Mouse (Mus musculus) midbrain, postnatal 0 days (tissue): ENCODE results near the gene Ly6g6c. TPM values are rescaled to one million over a fixed set of nuclear protein-coding genes. Genes with fewer than 3 reads are reported as not detected.

Experiments
- ATAC-seq: fragments of 200-750 bp; cut with Nextera tagmentation; 2 replicates; pipeline ENCODE4 v1.8.0; 2017; ENCODE audit warnings: moderate number of reproducible peaks, mild to moderate bottlenecking, moderate TSS enrichment, moderate library complexity; ENCODE audit not compliant: low FRiP score
- DNase-seq: peaks from one replicate; pipeline ENCODE4 v3.0.0-alpha.2; 2015; ENCODE audit warnings: low spot score
- H3K27ac ChIP-seq: fragments of 300-500 bp; sonication (generic); 2 replicates; pipeline ENCODE4 v1.5.1; 2014; ENCODE audit warnings: low read depth, mild to moderate bottlenecking, low read length, mixed read lengths
- H3K27me3 ChIP-seq: fragments of 300-500 bp; sonication (generic); 2 replicates; pipeline ENCODE4 v1.6.1; 2014; ENCODE audit warnings: low read length, control low read depth, mixed read lengths; ENCODE audit not compliant: insufficient read depth
- H3K36me3 ChIP-seq: fragments of 300-500 bp; sonication (generic); 2 replicates; pipeline ENCODE4 v1.6.1; 2014; ENCODE audit warnings: low read length, control low read depth, mixed read lengths; ENCODE audit not compliant: insufficient read depth
- H3K4me1 ChIP-seq: fragments of 300-500 bp; sonication (generic); 2 replicates; pipeline ENCODE4 v1.6.1; 2014; ENCODE audit warnings: mild to moderate bottlenecking, control low read depth, antibody characterized with exemption, low read length, mixed read lengths; ENCODE audit not compliant: insufficient read depth
- H3K4me2 ChIP-seq: fragments of 300-500 bp; sonication (generic); 2 replicates; pipeline ENCODE4 v1.6.1; 2014; ENCODE audit warnings: low read depth, mild to moderate bottlenecking, low read length, mixed read lengths; ENCODE audit not compliant: poor library complexity, severe bottlenecking
- H3K4me3 ChIP-seq: fragments of 300-500 bp; sonication (generic); 2 replicates; pipeline ENCODE4 v1.5.1; 2014; ENCODE audit warnings: low read depth, mild to moderate bottlenecking, low read length, moderate library complexity
- H3K9ac ChIP-seq: fragments of 300-500 bp; sonication (generic); replicated peaks from 2 replicates; pipeline ENCODE4 v1.6.1; 2014; ENCODE audit warnings: mild to moderate bottlenecking, low read length, moderate library complexity, mixed read lengths; ENCODE audit not compliant: poor library complexity, severe bottlenecking
- H3K9me3 ChIP-seq: fragments of 300-500 bp; sonication (generic); 2 replicates; pipeline ENCODE4 v1.6.1; 2016; ENCODE audit warnings: low read length, control low read depth
- CTCF ChIP-seq: IDR thresholded peaks from 2 replicates; pipeline ENCODE4 v1.5.1; 2016; ENCODE audit warnings: antibody characterized with exemption, mild to moderate bottlenecking
- WGBS: fragments of 180-500 bp; shearing (Covaris S2); extraction: QIAGEN DNeasy Blood & Tissue Kit; methylation state at CpG from one replicate; pipeline ENCODE4 v1.1.7; 2014; 5-methylcytosine and 5-hydroxymethylcytosine counted together
- polyA plus RNA-seq: library from polyadenylated mRNA; unstranded; fragments of >200 nt; fragmentation: Nextera tagmentation; extraction: Ambion mirVana; gene quantifications from 2 replicates; pipeline ENCODE4 v1.2.1, GENCODE M21; 2015
- total RNA-seq: library from RNA; depleted of rRNA; stranded (reverse); fragments of >200 nt; gene quantifications from 2 replicates; pipeline ENCODE4 v1.2.3, GENCODE M21; 2014

Ly6g6c gene
- total and polyA plus RNA-seq, 2 experiments from 2014 or later = 2.4 TPM; not detected in 1

DNA sequence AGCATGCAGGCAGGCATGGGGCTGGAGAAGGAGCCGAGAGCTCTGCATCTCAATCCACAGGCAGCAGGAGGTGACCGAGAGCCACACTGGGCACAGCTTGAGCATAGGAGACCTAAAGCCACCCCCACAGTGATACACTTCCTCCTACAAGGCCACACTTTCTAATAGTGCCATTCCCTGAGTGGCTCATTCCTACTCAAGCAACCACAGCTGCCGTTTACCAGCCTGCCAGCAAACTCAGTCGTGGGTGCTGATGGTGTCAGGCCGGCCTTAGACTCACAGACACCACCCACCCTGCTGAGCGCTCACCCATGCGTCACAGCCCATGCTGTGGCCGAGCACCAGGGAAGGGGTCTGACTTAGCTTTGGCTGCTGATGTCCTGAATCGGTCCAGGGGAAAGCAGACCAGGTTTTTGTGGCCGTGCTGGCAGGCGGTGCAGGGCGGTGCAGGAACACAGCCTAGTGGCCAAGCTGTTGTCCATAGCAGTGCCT, 32.0 kb downstream of the Ly6g6c start:
- no peak for ATAC-seq
- peaks cover 78% of the 10 kb centered on the region for H3K36me3 ChIP-seq
- no peaks in the 10 kb centered on the region for H3K27me3 ChIP-seq
- no peak for DNase-seq
- TF ChIP-seq CTCF = no peak
- no peak overlapping the region for H3K4me2 ChIP-seq
- no peak overlapping the region for H3K9ac ChIP-seq
- no peaks in the 10 kb centered on the region for H3K9me3 ChIP-seq
- 74% methylated on average over 12 of the region's 12 CpGs for WGBS
- no peak overlapping the region for H3K27ac ChIP-seq
- no peaks in the 10 kb centered on the region for H3K4me1 ChIP-seq
- no peak overlapping the region for H3K4me3 ChIP-seq

DNA sequence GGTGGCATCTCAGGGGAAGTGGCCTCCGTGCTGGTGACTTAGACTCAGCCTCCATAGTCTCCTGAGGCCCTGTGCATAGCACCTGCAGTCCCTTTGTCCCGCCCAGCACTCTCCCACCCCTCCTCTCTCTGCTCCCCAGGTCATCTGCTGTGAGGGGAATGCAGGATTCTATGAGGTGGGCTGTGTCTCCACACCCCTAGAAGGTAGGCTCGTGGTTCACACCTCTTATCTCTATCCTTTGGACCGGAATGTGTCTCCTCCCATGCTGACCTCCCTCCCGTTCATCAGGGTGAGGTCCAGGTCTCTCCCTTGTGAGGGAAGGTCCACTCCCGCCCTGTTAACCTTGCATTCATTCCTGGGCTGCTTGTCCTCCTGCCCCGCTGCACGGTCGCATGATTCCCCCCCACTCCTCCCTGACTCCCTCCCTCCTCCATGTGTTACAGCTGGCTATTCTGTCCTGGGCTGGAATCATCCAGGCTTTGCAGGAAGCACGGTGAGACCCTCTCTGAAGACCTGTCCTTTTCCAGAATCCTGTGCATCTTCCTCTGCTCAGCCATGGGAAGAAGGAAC, 35.1 kb downstream of the Ly6g6c start:
- WGBS = 79% methylated on average over 10 of the region's 10 CpGs
- no peaks in the 10 kb centered on the region for H3K9me3 ChIP-seq
- no peak overlapping the region for H3K4me3 ChIP-seq
- H3K4me1 ChIP-seq = no peaks in the 10 kb centered on the region
- no peak overlapping the region for H3K9ac ChIP-seq
- no peak for DNase-seq
- H3K36me3 ChIP-seq = peaks cover 73% of the 10 kb centered on the region
- H3K4me2 ChIP-seq = no peak overlapping the region
- H3K27me3 ChIP-seq = no peaks in the 10 kb centered on the region
- no peak for ATAC-seq
- no peak for TF ChIP-seq CTCF
- no peak overlapping the region for H3K27ac ChIP-seq

DNA sequence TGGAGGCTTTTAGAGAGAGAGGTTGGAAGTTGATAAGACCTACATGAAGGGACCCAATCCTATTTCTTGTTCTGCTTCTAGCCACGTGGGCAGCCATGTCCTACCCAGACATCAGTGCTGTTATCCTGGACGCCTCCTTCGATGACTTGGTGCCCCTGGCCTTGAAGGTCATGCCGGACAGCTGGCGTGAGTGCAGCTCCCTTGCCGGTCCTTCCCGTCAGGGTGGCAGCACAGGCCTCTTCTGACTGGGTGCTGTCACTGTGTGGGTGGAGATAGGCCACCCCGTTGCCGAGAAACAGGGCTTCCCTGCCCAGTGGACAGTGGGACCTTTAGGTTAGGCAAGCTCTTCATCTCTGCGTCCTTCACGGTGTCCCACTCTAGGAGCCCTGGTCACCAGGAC, 36.0 kb downstream of the Ly6g6c start:
- no peak overlapping the region for H3K4me2 ChIP-seq
- H3K4me1 ChIP-seq = no peaks in the 10 kb centered on the region
- no peak overlapping the region for H3K9ac ChIP-seq
- no peaks in the 10 kb centered on the region for H3K9me3 ChIP-seq
- DNase-seq (no peak), ATAC-seq (no peak)
- TF ChIP-seq CTCF = no peak
- H3K36me3 ChIP-seq = peaks cover 68% of the 10 kb centered on the region
- H3K4me3 ChIP-seq = no peak overlapping the region
- H3K27me3 ChIP-seq = no peaks in the 10 kb centered on the region
- 92% methylated on average over 11 of the region's 11 CpGs for WGBS
- H3K27ac ChIP-seq = no peak overlapping the region

DNA sequence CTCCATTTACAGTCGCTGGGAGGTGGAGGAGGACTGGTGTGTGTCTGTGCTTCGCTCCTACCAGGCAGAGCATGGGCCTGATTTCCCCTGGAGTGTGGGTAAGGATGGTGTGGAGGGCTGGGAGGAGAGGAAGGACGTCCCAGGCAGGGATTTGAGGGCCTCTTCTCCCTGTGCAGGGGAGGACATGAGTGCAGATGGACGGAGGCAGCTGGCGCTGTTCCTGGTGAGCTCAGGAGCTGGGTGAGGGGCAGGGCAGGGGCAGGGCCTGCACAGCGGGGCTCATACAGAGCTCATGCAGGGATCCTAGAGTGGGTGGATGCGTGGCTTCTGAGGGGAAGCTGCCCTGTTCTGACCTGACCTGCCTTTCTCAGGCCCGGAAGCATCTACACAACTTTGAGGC, 37.1 kb downstream of the Ly6g6c start:
- no peaks in the 10 kb centered on the region for H3K9me3 ChIP-seq
- no peak overlapping the region for H3K9ac ChIP-seq
- ATAC-seq (no peak), DNase-seq (no peak)
- no peak overlapping the region for H3K27ac ChIP-seq
- peaks cover 57% of the 10 kb centered on the region for H3K36me3 ChIP-seq
- H3K4me1 ChIP-seq = no peaks in the 10 kb centered on the region
- WGBS = 82% methylated on average over 6 of the region's 8 CpGs
- H3K4me2 ChIP-seq = no peak overlapping the region
- no peak for TF ChIP-seq CTCF
- H3K27me3 ChIP-seq = no peaks in the 10 kb centered on the region
- H3K4me3 ChIP-seq = no peak overlapping the region

DNA sequence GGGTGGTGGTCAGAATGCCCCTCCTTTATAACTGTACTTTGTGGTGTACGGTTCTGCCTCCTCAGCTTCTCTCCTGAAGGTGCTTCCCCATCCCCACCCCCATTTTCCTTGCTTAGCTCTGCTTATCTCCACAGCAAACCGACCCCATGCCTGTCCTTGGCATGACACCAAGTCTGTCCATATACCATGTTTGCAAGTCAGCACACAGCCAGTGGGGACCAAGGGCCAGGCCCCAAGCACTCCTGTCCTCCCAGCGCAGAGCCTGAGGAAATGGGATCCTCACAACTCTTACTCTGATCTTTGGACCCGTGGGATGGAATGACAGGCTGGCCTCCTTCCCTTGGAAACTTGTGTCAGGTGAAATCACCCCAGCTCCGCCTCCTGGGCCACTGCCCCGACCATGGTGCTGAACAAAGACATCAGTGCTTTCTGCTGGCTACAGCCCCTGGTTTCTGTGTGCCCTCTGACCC, 38.1 kb downstream of the Ly6g6c start:
- no peak for TF ChIP-seq CTCF
- Histone ChIP-seq H3K4me3 (no peak overlapping the region), H3K9ac (no peak overlapping the region), H3K9me3 (no peaks in the 10 kb centered on the region), H3K27me3 (no peaks in the 10 kb centered on the region), H3K27ac (no peak overlapping the region), H3K4me2 (no peak overlapping the region), H3K36me3 (peaks cover 51% of the 10 kb centered on the region), H3K4me1 (no peaks in the 10 kb centered on the region)
- DNase-seq (no peak), ATAC-seq (no peak)
- WGBS = 71% methylated on average over 6 of the region's 6 CpGs

DNA sequence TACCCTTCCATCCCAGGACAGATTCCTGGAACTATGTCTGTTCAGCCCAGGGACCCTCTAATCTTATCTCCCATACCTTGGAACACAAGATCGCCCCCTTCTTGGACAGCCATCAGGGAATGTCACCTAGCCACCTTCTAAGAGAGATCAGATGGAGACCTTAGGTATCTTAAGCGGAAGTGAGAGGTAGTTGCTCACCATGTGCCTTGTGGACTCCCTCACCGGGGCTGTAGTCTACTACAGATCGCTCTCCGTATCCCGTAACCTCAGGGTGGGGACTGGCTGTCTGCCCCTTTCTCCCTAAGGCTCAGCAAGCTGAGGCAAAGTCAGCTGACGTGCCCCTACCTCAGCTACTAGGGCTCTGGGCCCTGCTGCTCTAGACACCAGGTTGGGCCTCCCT, 38.9 kb downstream of the Ly6g6c start:
- 95% methylated on average over 7 of the region's 7 CpGs for WGBS
- ATAC-seq = no peak
- no peaks in the 10 kb centered on the region for H3K9me3 ChIP-seq

More for the DNA sequence above, 38.9 kb downstream of the Ly6g6c start:
- no peak for TF ChIP-seq CTCF
- no peak overlapping the region for H3K4me2 ChIP-seq
- no peaks in the 10 kb centered on the region for H3K4me1 ChIP-seq
- H3K27ac ChIP-seq = no peak overlapping the region
- no peak for DNase-seq
- H3K9ac ChIP-seq = no peak overlapping the region
- H3K36me3 ChIP-seq = peaks cover 45% of the 10 kb centered on the region
- H3K27me3 ChIP-seq = no peaks in the 10 kb centered on the region
- H3K4me3 ChIP-seq = no peak overlapping the region
